Mouse (Mus musculus) heart, embryonic 16.5 days (tissue): Measurements from ENCODE around the gene Mrps9. TPM values are rescaled to one million over a fixed set of nuclear protein-coding genes. Genes with fewer than 3 reads are reported as not detected.
A peak's percentile ranks its signal among the peaks of the same experiment; 100 is the strongest.

Experiments used
- ATAC-seq: fragments of 200-750 bp; cut with Nextera tagmentation; replicated peaks from 2 replicates; pipeline ENCODE4 v1.8.0; 2017; ENCODE audit warnings: moderate number of reproducible peaks; ENCODE audit not compliant: insufficient read depth, low FRiP score; ENCODE audit errors: extremely low read depth
- H3K27ac ChIP-seq: fragments of 300-500 bp; sonication (generic); 2 replicates; pipeline ENCODE4 v1.5.1; 2014; ENCODE audit warnings: mild to moderate bottlenecking, low read length, control low read depth, moderate library complexity
- H3K27me3 ChIP-seq: fragments of 300-500 bp; sonication (generic); 2 replicates; pipeline ENCODE4 v1.6.1; 2014; ENCODE audit warnings: low read length, mixed read lengths; ENCODE audit not compliant: control insufficient read depth, insufficient read depth
- H3K36me3 ChIP-seq: fragments of 300-500 bp; sonication (generic); 2 replicates; pipeline ENCODE4 v1.6.1; 2014; ENCODE audit not compliant: control insufficient read depth, insufficient read depth
- H3K4me1 ChIP-seq: fragments of 300-500 bp; sonication (generic); 2 replicates; pipeline ENCODE4 v1.6.1; 2014; ENCODE audit warnings: low read length, mixed read lengths; ENCODE audit not compliant: control insufficient read depth, insufficient read depth
- H3K4me2 ChIP-seq: fragments of 300-500 bp; sonication (generic); 2 replicates; pipeline ENCODE4 v1.6.1; 2014; ENCODE audit warnings: low read depth, mild to moderate bottlenecking, control low read depth, low read length
- H3K4me3 ChIP-seq: fragments of 300-500 bp; sonication (generic); 2 replicates; pipeline ENCODE4 v1.5.1; 2014; ENCODE audit warnings: mild to moderate bottlenecking, control low read depth, low read length
- H3K9ac ChIP-seq: fragments of 300-500 bp; sonication (generic); 2 replicates; pipeline ENCODE4 v1.6.1; 2014; ENCODE audit warnings: low read length, control low read depth
- H3K9me3 ChIP-seq: fragments of 300-500 bp; sonication (generic); replicated peaks from 2 replicates; pipeline ENCODE4 v1.6.1; 2016; ENCODE audit warnings: low read length; ENCODE audit not compliant: control insufficient read depth
- WGBS: fragments of 180-500 bp; shearing (Covaris S2); extraction: QIAGEN DNeasy Blood & Tissue Kit; methylation state at CpG from one replicate; pipeline ENCODE4 v1.1.7; 2014; 5-methylcytosine and 5-hydroxymethylcytosine counted together
- polyA plus RNA-seq: library from polyadenylated mRNA; unstranded; fragments of >200 nt; fragmentation: Nextera tagmentation; extraction: Ambion mirVana; gene quantifications from 2 replicates; pipeline ENCODE4 v1.2.1, GENCODE M21; 2015

Mrps9 gene
- polyA plus RNA-seq, 1 experiment from 2014 or later, result 79.6 TPM

GRCm38 (mm10) chr1:42923924-42924323, 72.9 kb downstream of the Mrps9 start:
- H3K9ac ChIP-seq, result no peak overlapping the region
- no peaks in the 10 kb centered on the region for H3K27me3 ChIP-seq
- WGBS, result 70% methylated on average over 5 of the region's 5 CpGs
- no peaks in the 10 kb centered on the region for H3K4me1 ChIP-seq
- H3K36me3 ChIP-seq, result no peaks in the 10 kb centered on the region
- H3K4me3 ChIP-seq, result no peak overlapping the region
- H3K9me3 ChIP-seq, result no peaks in the 10 kb centered on the region
- no peak for ATAC-seq
- no peak overlapping the region for H3K4me2 ChIP-seq
- no peak overlapping the region for H3K27ac ChIP-seq

- no peak for ATAC-seq
- H3K4me2 ChIP-seq, result no peak overlapping the region
- WGBS, result 71% methylated on average over 1 of the region's 1 CpGs
- no peaks in the 10 kb centered on the region for H3K27me3 ChIP-seq
- H3K9ac ChIP-seq, result no peak overlapping the region
- H3K4me1 ChIP-seq, result no peaks in the 10 kb centered on the region
- H3K9me3 ChIP-seq, result no peaks in the 10 kb centered on the region
- H3K36me3 ChIP-seq, result no peaks in the 10 kb centered on the region
- H3K27ac ChIP-seq, result no peak overlapping the region
- no peak overlapping the region for H3K4me3 ChIP-seq
Observed at GRCm38 (mm10) chr1:42933613-42934012, 82.6 kb downstream of the Mrps9 start.

GRCm38 (mm10) chr1:42948486-42948885, 97.5 kb downstream of the Mrps9 start:
- no peaks in the 10 kb centered on the region; the same call in 1 of the 2 replicates for H3K27me3 ChIP-seq
- H3K4me3 ChIP-seq, result no peak overlapping the region
- no peak overlapping the region for H3K27ac ChIP-seq
- H3K4me1 ChIP-seq, result no peaks in the 10 kb centered on the region
- no peak for ATAC-seq
- H3K4me2 ChIP-seq, result no peak overlapping the region
- no peaks in the 10 kb centered on the region for H3K9me3 ChIP-seq
- H3K36me3 ChIP-seq, result no peaks in the 10 kb centered on the region
- WGBS, result 70% methylated on average over 4 of the region's 4 CpGs
- H3K9ac ChIP-seq, result no peak overlapping the region

GRCm38 (mm10) chr1:42952734-42953481, 101.9 kb downstream of the Mrps9 start, which contains the start of gene Gpr45:
Gene Gpr45, plus strand, starts transcription at chr1:42952872.
- Histone ChIP-seq H3K27ac (no peak within 1 kb of the TSS), H3K4me2 (peak within 1 kb of the TSS; percentile 99), H3K27me3 (peaks cover 4% of the 10 kb centered on the region), H3K9ac (peak within 1 kb of the TSS; percentile 78), H3K4me3 (peak within 1 kb of the TSS; percentile 78), H3K4me1 (no peaks in the 10 kb centered on the region), H3K9me3 (no peaks in the 10 kb centered on the region), H3K36me3 (no peaks in the 10 kb centered on the region)
- 3% methylated on average over 53 of the region's 71 CpGs for WGBS
- peak; percentile 68 for ATAC-seq

GRCm38 (mm10) chr1:42953482-42953822, 102.4 kb downstream of the Mrps9 start:
- H3K4me3 ChIP-seq, result peak overlapping the region; percentile 78
- no peaks in the 10 kb centered on the region for H3K36me3 ChIP-seq
- peak overlapping the region; percentile 99 for H3K4me2 ChIP-seq
- 2% methylated on average over 16 of the region's 16 CpGs for WGBS
- peak overlapping the region; percentile 78 for H3K9ac ChIP-seq
- H3K27me3 ChIP-seq, result peaks cover 4% of the 10 kb centered on the region
- H3K27ac ChIP-seq, result no peak overlapping the region
- no peak for ATAC-seq
- no peaks in the 10 kb centered on the region for H3K9me3 ChIP-seq
- H3K4me1 ChIP-seq, result no peaks in the 10 kb centered on the region

Other genes with a start within 250 kb of the Mrps9 start
- gene Pou3f3, start 155.5 kb upstream of the Mrps9 start, polyA plus RNA-seq, result 0.02 TPM in 1 of 2 replicates, not detected in the other
- gene Gpr45, start 101.6 kb downstream of the Mrps9 start, polyA plus RNA-seq, result 1.4 and 1.9 TPM in 2 replicates
- 7.2 and 7.3 TPM in 2 replicates for gene Tgfbrap1, start 247.4 kb downstream of the Mrps9 start, polyA plus RNA-seq
- 24.5 and 24.8 TPM in 2 replicates for gene AI597479, start 247.5 kb downstream of the Mrps9 start, polyA plus RNA-seq